Mouse (Mus musculus) 3T3-L1 (cell line): ENCODE data around the gene Gdf3.
"Not testable (repeated sequence)": the region's sequence is repeated elsewhere in the genome, so short reads cannot be mapped to it uniquely, and the experiment has no call there.

ENCODE experiments used
- DNase-seq: peaks from one replicate; pipeline ENCODE4 v3.0.0-alpha.2; 2015; ENCODE audit warnings: low read depth, low spot score

The Gdf3 gene

GRCm38 (mm10) chr6:122609771-122610170, at the start of gene Gdf3:
Gene Gdf3, minus strand, starts transcription at chr6:122610087.
- DNase-seq: no peak

- DNase-seq: peak; percentile 69
Measured at GRCm38 (mm10) chr6:122659567-122659966, 49.7 kb upstream of the Gdf3 start.

GRCm38 (mm10) chr6:122657630-122658029, 47.7 kb upstream of the Gdf3 start:
- DNase-seq: no peak

DNA sequence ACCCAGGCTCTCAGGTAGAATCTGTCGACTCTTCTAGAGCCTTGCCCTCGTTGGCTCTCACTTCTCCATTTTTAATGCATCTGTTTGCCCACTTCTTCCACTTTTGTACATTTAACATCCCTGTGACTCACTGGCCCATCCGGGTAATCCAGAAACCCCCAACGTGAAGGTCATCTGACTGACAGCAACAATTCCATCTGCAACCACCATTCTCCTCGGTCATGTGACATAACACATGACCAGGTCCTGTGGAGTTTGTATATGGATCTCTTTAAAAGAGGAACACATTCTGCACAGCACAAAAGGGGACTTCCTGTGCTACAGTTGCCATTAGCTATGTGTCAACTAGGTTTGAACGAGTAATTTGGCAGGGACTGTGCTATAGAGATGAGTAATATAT, 44.4 kb upstream of the Gdf3 start:
- DNase-seq: peak; percentile 45

DNA sequence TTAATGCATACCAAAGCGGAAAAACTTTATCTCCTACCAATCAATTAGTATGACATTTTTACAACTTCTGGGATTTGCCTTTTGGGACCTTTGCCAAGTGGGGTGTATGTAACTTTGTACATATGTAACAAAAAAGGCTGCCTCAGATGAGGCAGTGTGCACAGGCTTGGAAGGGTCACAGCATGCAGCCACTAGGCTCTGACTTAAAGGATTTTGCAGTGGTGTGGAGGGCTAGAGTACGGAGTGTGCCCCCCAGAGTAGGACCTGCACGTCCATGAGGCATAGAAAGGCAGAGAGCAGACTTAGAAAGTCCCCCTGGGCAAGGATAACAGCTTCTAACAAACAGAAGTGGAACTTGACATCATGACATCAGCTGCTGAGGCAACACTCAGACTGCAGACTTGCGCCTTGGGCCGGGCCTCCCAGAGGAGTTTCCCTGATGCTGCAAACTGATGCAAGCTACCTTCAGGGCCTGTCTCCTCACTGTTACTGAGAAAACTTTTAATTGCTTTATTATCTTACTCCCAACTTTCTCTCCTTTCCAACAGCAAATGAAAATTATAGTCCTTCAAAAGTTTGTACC, 40.6 kb upstream of the Gdf3 start:
- DNase-seq: peak; percentile 44

DNA sequence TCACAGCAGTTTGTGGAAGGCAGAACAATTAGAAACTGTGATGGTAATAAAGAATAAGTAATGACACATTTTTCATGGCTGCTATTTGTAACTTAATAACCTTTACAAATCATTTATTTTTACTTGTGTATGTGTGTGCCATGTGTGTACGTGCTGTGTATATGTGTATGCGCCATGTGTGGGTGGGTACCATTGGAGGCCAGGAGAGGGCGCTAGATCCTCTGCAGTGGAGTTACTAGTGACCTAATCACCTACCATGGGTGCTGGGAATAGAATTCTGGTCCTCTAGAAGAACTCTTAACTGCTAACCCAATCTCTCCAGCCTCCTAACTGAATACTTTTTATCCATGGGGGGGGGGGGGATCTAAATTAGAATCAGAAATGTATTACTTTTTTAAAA, 40.0 kb upstream of the Gdf3 start:
- DNase-seq: no peak

- not testable (repeated sequence) for DNase-seq
Measured at GRCm38 (mm10) chr6:122644196-122644595, 34.3 kb upstream of the Gdf3 start.

DNA sequence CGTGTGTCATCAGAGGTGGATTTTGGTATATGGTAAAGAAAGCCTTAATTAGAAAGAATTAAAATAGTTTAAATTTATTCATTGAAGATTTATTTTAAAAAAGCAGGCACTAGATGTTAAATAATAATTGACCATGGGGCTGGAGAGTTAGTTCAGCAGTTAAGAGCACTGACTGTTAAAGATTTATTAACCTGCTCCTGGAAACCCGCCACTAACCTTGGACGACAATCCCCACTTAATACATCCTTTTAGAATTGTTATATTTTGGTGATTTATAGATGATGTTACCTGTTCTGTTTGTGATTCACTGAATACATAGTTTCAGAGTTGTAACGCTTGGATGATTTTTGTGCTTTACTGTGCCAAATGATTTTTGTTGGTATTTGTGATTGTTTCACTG, 27.7 kb upstream of the Gdf3 start:
- not testable (repeated sequence) for DNase-seq

DNA sequence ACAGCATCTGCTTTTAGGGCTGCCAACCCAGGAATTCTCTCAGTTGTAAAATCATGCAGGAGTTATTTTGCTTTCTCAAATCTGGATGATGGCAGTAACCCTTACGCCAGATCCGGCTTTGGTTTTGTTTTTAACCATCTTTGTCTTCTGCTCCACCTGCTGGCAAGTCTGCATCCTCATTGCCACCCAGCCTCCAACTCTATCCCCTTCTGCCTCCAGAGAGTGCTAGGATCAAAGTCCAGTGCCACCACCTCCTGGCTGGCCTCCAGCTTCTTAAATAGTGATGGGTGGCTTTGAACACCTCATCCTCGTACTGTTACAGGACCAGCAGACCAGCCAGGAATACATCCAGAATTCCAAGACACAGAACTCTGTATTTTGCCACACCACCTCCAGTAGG, 26.8 kb upstream of the Gdf3 start:
- DNase-seq: no peak

- peak; percentile 81 for DNase-seq
Measured at GRCm38 (mm10) chr6:122635315-122635714, 25.4 kb upstream of the Gdf3 start.

- no peak for DNase-seq
Measured at GRCm38 (mm10) chr6:122633411-122633810, 23.5 kb upstream of the Gdf3 start.

- DNase-seq: no peak
Measured at GRCm38 (mm10) chr6:122627469-122628108, 17.7 kb upstream of the Gdf3 start.

DNA sequence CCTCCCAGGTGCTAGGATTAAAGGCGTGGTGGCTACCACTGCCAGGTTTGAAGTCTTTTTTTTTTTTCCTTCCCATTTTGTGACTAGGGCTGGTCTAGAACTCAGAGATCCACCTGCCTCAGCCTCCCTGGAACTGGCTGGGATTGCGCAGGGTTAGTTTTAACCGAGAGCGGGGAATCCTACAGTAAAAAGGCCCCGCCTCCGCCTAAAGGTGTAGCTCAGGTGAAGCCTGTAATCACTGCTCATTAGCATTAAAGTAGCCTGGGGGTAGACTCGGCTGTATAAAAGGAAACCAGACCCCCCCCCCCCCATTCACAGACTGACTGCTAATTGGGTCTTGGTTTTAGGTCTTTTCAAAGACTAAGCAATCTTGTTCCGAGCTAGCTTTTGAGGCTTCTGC, 16.2 kb upstream of the Gdf3 start, which contains the start of gene Dppa3:
Gene Dppa3 (plus strand): TSS at position 301 of the 400 bp plus-strand sequence.
- no peak for DNase-seq

GRCm38 (mm10) chr6:122625156-122625555, 15.3 kb upstream of the Gdf3 start:
- DNase-seq: no peak

- no peak for DNase-seq
Measured at GRCm38 (mm10) chr6:122624480-122624879, 14.6 kb upstream of the Gdf3 start.

DNA sequence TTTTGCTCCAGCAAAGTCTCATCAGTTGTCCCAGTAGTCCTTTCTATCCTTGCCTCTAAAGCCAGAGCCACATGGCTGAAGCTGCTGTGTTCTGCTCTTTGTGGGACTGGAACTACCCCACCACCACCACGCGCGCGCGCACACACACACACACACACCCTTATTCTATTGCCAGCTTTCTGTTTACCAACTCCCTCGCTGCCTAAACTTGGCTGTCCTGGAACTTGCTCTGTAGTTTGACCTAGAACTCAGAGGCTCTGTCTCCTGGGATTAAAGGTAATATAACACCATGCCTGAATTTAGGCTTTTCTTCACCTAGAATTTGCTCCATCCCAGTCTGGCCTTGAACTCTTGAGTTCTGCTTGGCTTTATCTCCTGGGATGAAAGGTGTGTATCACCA, 11.2 kb upstream of the Gdf3 start:
- no peak for DNase-seq

DNA sequence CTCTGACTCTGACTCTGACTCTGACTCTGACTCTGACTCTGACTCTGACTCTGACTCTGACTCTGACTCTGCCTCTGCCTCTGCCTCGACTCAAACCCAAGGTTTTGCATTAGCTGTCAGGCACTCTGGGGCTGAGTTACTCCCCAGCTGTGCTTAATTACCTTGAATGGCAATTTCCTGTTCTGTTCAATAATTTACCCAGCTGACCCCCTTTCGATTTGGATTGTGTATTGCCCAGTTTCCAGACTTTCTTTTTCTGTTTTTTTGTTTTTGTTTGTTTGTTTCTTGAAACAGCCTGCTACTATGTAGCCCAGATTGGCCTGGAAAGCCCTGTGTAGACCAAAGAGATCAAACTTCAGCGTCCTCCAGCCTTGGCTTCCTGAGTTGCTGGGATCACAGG, 6.1 kb upstream of the Gdf3 start:
- DNase-seq: no peak

- DNase-seq: peak; percentile 45
Measured at GRCm38 (mm10) chr6:122614047-122614446, 4.2 kb upstream of the Gdf3 start.

- no peak for DNase-seq
Measured at GRCm38 (mm10) chr6:122612426-122612825, 2.5 kb upstream of the Gdf3 start.

DNA sequence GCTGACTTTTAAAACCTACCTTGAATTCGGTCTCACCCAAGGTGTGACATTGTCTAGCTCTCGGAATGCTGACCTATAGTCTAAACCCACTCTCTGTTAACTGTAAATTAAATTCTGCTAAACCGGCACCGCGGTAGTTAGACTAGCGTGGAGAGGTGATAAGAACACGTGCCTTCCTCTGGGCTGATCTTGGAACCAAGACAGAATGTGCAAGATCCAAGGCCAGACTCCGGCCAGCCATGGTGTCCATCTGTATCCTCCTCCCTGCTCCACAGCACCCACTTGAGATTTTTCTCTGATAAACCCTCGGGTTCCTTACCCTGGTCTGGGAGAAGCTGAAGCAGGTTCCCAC, 534 bp downstream of the Gdf3 start:
- DNase-seq: no peak

GRCm38 (mm10) chr6:122608434-122609376, 1.2 kb downstream of the Gdf3 start:
- peak; percentile 15 for DNase-seq

DNA sequence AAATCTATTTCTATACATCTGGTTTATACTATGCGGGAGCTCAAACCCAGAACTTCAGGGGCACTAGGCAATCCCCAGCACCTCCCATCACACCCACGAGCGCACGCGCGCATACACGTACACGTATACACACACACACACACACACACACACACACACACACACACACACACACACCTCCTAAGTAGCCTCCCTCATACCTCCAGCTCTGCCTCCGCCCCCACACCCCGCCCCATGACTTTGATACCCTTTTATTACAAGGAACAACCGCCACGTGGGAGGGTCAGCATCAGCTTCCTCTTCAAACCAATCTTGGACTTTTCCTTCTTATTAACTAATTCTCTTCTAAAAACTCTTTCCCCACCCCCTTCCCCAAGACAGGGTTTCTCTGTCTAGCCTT, 2.2 kb downstream of the Gdf3 start:
- DNase-seq: no peak

- no peak for DNase-seq
Measured at GRCm38 (mm10) chr6:122606661-122607060, 3.2 kb downstream of the Gdf3 start.
